Mouse (Mus musculus): ENCODE measurements around the gene Man2a1.

GRCm38 (mm10) chr17:64553358-64553757 is 47.2 kb upstream of the Man2a1 start:
- no peak for TF ChIP-seq CTCF (IDR thresholded peaks at IDR 0.05; ENCODE audit: borderline replicate concordance, control insufficient read depth, extremely low read depth, insufficient read depth, low read length, poor library complexity)
- no peak for TF ChIP-seq POLR2A (IDR thresholded peaks at IDR 0.05; ENCODE audit: control insufficient read depth, extremely low read depth, insufficient read depth, low read length, poor library complexity)
